Mouse (Mus musculus) midbrain, embryonic 16.5 days (tissue): ENCODE results near the gene Mtus2. TPM values are rescaled to one million over a fixed set of nuclear protein-coding genes. Genes with fewer than 3 reads are reported as not detected.

Experiments used
- ATAC-seq: fragments of 200-750 bp; cut with Nextera tagmentation; 2 replicates; pipeline ENCODE4 v1.8.0; 2017; ENCODE audit warnings: moderate TSS enrichment
- H3K27ac ChIP-seq: fragments of 300-500 bp; sonication (generic); 2 replicates; pipeline ENCODE4 v1.5.1; 2014; ENCODE audit warnings: mild to moderate bottlenecking, low read length, mixed read lengths
- H3K27me3 ChIP-seq: fragments of 300-500 bp; sonication (generic); 2 replicates; pipeline ENCODE4 v1.6.1; 2014; ENCODE audit warnings: low read depth, low read length, mixed read lengths; ENCODE audit not compliant: control insufficient read depth, insufficient read depth
- H3K36me3 ChIP-seq: fragments of 300-500 bp; sonication (generic); 2 replicates; pipeline ENCODE4 v1.6.1; 2014; ENCODE audit warnings: mild to moderate bottlenecking, low read length, moderate library complexity, mixed read lengths; ENCODE audit not compliant: control insufficient read depth, insufficient read depth
- H3K4me1 ChIP-seq: fragments of 300-500 bp; sonication (generic); 2 replicates; pipeline ENCODE4 v1.6.1; 2014; ENCODE audit warnings: mild to moderate bottlenecking, low read length, mixed read lengths; ENCODE audit not compliant: control insufficient read depth, insufficient read depth
- H3K4me2 ChIP-seq: fragments of 300-500 bp; sonication (generic); 2 replicates; pipeline ENCODE4 v1.6.1; 2014; ENCODE audit warnings: mild to moderate bottlenecking, low read length, mixed read lengths
- H3K4me3 ChIP-seq: fragments of 300-500 bp; sonication (generic); 2 replicates; pipeline ENCODE4 v1.5.1; 2014; ENCODE audit warnings: low read depth, mild to moderate bottlenecking, low read length, moderate library complexity, mixed read lengths
- H3K9ac ChIP-seq: fragments of 300-500 bp; sonication (generic); 2 replicates; pipeline ENCODE4 v1.6.1; 2014; ENCODE audit warnings: low read depth, low read length, mixed read lengths
- H3K9me3 ChIP-seq: fragments of 300-500 bp; sonication (generic); replicated peaks from 2 replicates; pipeline ENCODE4 v1.6.1; 2014; ENCODE audit warnings: mild to moderate bottlenecking, low read length, mixed read lengths; ENCODE audit not compliant: control insufficient read depth, poor library complexity, severe bottlenecking
- WGBS: fragments of 180-500 bp; shearing (Covaris S2); extraction: QIAGEN DNeasy Blood & Tissue Kit; methylation state at CpG from one replicate; pipeline ENCODE4 v1.1.7; 2014; 5-methylcytosine and 5-hydroxymethylcytosine counted together
- polyA plus RNA-seq: library from polyadenylated mRNA; unstranded; fragments of >200 nt; fragmentation: Nextera tagmentation; extraction: Ambion mirVana; gene quantifications from 2 replicates; pipeline ENCODE4 v1.2.1, GENCODE M21; 2015

Mtus2 gene
- polyA plus RNA-seq, 1 experiment from 2014 or later = 42.1 TPM

DNA sequence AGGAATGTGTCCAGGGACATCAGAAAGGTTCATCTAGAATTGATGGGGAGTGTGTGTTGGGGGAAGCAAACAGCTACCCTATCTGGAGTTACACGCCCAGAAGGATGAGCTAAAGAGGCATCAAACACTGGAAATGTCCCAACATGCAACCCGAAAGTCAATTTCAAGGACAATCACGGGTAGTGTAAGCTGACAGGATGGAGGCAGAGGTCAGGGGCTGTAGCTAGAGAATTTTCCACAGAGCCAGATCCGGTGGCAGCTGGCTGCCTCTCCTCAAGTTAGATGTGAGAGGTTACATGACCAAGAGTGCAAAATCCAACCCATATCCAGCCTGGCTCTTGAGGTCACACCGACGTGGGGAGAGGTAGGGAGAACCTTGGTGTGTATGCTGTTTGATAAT, 315.7 kb downstream of the Mtus2 start:
- no peak overlapping the region for H3K4me3 ChIP-seq
- H3K4me2 ChIP-seq = no peak overlapping the region
- no peaks in the 10 kb centered on the region; the same call in 1 of the 2 replicates for H3K36me3 ChIP-seq
- peaks cover 2% of the 10 kb centered on the region; the same call in 1 of the 2 replicates for H3K4me1 ChIP-seq
- H3K9ac ChIP-seq = no peak overlapping the region
- H3K27ac ChIP-seq = no peak overlapping the region
- no peaks in the 10 kb centered on the region for H3K9me3 ChIP-seq
- H3K27me3 ChIP-seq = no peaks in the 10 kb centered on the region
- no peak for ATAC-seq
- WGBS = 91% methylated on average over 6 of the region's 6 CpGs

- ATAC-seq = no peak
- WGBS = 83% methylated on average over 8 of the region's 8 CpGs
- no peaks in the 10 kb centered on the region for H3K27me3 ChIP-seq
- H3K4me3 ChIP-seq = no peak overlapping the region
- no peak overlapping the region for H3K27ac ChIP-seq
- peaks cover 6% of the 10 kb centered on the region for H3K36me3 ChIP-seq
- no peak overlapping the region for H3K9ac ChIP-seq
- no peak overlapping the region for H3K4me2 ChIP-seq
- H3K9me3 ChIP-seq = no peaks in the 10 kb centered on the region
- no peaks in the 10 kb centered on the region for H3K4me1 ChIP-seq
Observed at GRCm38 (mm10) chr5:148278233-148278632, 321.1 kb downstream of the Mtus2 start.

DNA sequence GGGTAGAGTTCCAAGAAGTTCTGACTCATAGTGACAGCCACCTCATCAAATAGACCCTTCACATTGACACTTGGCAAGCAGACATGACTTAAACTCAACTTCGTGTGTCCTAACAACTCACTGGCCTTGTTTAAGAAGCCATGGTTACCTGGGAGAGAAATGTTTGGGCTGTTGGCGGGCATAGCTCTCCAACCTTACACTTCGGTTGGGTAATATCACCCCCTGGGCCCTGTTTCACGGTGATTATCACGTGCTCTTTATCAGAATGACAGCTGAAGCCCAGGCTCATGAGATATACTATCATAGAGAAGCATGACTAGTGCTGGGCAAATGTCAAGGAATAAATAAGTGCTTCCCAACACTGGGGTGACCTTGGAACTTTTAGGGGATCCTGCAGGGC, 323.2 kb downstream of the Mtus2 start:
- ATAC-seq = no peak
- no peak overlapping the region for H3K27ac ChIP-seq
- no peaks in the 10 kb centered on the region; the same call in 1 of the 2 replicates for H3K4me1 ChIP-seq
- H3K9ac ChIP-seq = no peak overlapping the region
- H3K9me3 ChIP-seq = no peaks in the 10 kb centered on the region
- peaks cover 6% of the 10 kb centered on the region; the same call in 1 of the 2 replicates for H3K36me3 ChIP-seq
- WGBS = 85% methylated on average over 5 of the region's 5 CpGs
- no peak overlapping the region for H3K4me3 ChIP-seq
- no peaks in the 10 kb centered on the region for H3K27me3 ChIP-seq
- H3K4me2 ChIP-seq = no peak overlapping the region

DNA sequence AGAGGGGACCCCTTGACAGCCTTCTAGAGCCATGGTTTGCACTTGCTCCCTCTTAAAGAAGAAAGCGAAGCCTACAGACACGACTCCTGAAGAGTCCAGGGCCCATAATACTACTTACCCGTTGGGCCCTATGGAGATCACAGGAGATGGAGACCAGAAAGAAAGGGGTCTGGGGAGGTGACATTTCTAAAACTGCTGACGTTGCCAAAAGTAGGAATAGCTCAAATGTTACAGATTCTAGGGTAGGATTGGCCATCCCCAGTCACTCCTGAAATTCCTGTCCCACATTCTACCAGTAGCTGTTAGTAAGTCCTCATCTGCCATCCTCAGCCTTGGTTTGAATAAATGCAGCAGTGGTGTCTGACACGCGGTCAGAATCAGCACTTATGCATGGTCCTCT, 325.0 kb downstream of the Mtus2 start:
- no peaks in the 10 kb centered on the region; the same call in 1 of the 2 replicates for H3K4me1 ChIP-seq
- no peaks in the 10 kb centered on the region for H3K9me3 ChIP-seq
- no peak for ATAC-seq
- peaks cover 6% of the 10 kb centered on the region; the same call in 1 of the 2 replicates for H3K36me3 ChIP-seq
- WGBS = 86% methylated on average over 6 of the region's 6 CpGs
- H3K4me2 ChIP-seq = no peak overlapping the region
- H3K4me3 ChIP-seq = no peak overlapping the region
- H3K27ac ChIP-seq = no peak overlapping the region
- H3K9ac ChIP-seq = no peak overlapping the region
- H3K27me3 ChIP-seq = no peaks in the 10 kb centered on the region

DNA sequence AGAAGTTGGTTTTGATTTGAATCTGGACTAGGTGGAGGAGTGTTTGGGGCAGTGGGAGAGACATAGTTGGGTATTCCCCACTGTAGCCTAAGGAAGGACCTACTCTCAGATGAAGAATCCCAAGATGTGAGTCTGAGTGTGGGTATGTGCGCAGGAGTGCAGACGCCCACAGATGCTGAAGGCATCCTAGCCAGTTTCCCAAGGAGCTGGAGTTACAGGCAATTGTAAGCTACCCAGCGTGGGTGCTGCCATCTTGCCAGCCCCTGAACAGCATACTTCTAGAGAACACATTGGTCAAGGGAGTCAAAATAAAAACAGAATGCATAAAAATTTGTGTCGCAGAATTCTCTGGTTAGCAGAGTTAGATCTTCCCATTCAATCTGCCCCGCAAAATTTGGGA, 325.5 kb downstream of the Mtus2 start:
- H3K4me1 ChIP-seq = no peaks in the 10 kb centered on the region; the same call in 1 of the 2 replicates
- no peak overlapping the region for H3K4me3 ChIP-seq
- H3K4me2 ChIP-seq = no peak overlapping the region
- H3K27ac ChIP-seq = no peak overlapping the region
- H3K36me3 ChIP-seq = peaks cover 6% of the 10 kb centered on the region; the same call in 1 of the 2 replicates
- WGBS = 95% methylated on average over 5 of the region's 5 CpGs
- no peaks in the 10 kb centered on the region for H3K27me3 ChIP-seq
- no peaks in the 10 kb centered on the region for H3K9me3 ChIP-seq
- no peak overlapping the region for H3K9ac ChIP-seq
- ATAC-seq = no peak

DNA sequence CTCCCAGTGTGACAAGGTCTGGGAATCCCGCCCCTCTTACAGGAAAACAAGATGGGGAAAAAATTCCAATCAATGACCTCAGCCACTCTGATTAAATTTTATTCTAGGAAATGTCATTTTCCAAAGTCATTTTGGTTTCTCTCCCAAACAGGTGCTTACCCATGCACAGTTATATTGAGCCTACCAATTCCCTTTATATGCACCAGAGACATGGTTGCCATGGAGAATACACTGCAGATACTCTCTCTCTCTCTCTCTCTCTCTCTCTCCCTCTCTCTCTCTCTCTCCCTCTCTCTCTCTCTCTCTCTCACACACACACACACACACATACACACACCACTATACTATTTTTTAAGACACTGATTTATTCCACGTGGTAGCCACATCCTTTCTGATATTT, 326.1 kb downstream of the Mtus2 start:
- no peaks in the 10 kb centered on the region for H3K27me3 ChIP-seq
- H3K4me2 ChIP-seq = no peak overlapping the region
- ATAC-seq = no peak
- no peaks in the 10 kb centered on the region for H3K9me3 ChIP-seq
- H3K9ac ChIP-seq = no peak overlapping the region
- H3K27ac ChIP-seq = no peak overlapping the region
- H3K36me3 ChIP-seq = peaks cover 5% of the 10 kb centered on the region; the same call in 1 of the 2 replicates
- H3K4me3 ChIP-seq = no peak overlapping the region
- WGBS = 70% methylated on average over 2 of the region's 2 CpGs
- no peaks in the 10 kb centered on the region; the same call in 1 of the 2 replicates for H3K4me1 ChIP-seq

DNA sequence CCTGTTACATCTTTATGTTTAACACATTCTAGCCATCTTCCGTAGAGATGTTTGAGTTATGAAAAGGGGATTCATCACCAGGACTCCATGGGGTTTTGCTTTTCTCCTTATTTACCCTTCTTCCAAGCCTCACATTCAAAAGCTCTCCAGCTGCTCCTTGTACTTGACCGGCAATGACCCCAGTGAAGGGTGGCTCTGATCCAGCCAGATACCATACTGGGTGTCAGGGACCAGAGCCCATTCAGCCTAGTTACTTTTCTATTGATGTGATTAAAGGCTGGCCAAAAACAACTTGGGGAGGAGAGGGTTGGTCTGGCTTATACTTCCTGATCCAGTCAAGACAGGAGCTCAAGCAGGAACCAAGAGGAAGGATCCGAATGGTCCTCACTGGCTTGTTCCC, 326.5 kb downstream of the Mtus2 start:
- 76% methylated on average over 3 of the region's 3 CpGs for WGBS
- Histone ChIP-seq H3K9ac (no peak overlapping the region), H3K4me3 (no peak overlapping the region), H3K27me3 (no peaks in the 10 kb centered on the region), H3K9me3 (no peaks in the 10 kb centered on the region), H3K36me3 (peaks cover under 1% of the 10 kb centered on the region; the same call in 1 of the 2 replicates), H3K4me2 (no peak overlapping the region), H3K27ac (no peak overlapping the region), H3K4me1 (no peaks in the 10 kb centered on the region; the same call in 1 of the 2 replicates)
- ATAC-seq = no peak

DNA sequence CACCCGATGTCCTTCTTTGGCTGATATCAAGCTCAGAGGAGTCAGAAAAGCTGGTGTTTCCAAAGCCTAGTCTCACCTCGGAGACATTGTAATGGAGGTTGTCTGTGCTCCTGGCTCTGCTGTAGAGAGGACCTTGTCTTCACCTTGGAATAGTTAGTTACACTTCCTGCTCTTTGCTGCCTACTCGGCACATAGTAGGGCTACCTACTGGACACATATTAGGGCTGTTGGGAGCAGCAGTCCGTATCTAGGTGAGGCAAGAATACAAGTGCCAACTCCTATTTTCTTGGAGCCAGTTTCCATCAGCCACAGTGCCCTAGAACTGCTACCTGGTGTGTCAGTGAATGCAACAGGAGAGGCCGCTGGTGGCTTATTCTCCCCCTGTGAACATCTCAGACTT, 330.4 kb downstream of the Mtus2 start:
- no peak overlapping the region for H3K4me3 ChIP-seq
- no peaks in the 10 kb centered on the region for H3K9me3 ChIP-seq
- no peak for ATAC-seq
- no peak overlapping the region for H3K27ac ChIP-seq
- WGBS = 98% methylated on average over 5 of the region's 5 CpGs
- H3K4me1 ChIP-seq = no peaks in the 10 kb centered on the region; the same call in 1 of the 2 replicates
- no peak overlapping the region for H3K4me2 ChIP-seq
- H3K36me3 ChIP-seq = peaks cover 18% of the 10 kb centered on the region; the same call in 1 of the 2 replicates
- no peaks in the 10 kb centered on the region for H3K27me3 ChIP-seq
- H3K9ac ChIP-seq = no peak overlapping the region

DNA sequence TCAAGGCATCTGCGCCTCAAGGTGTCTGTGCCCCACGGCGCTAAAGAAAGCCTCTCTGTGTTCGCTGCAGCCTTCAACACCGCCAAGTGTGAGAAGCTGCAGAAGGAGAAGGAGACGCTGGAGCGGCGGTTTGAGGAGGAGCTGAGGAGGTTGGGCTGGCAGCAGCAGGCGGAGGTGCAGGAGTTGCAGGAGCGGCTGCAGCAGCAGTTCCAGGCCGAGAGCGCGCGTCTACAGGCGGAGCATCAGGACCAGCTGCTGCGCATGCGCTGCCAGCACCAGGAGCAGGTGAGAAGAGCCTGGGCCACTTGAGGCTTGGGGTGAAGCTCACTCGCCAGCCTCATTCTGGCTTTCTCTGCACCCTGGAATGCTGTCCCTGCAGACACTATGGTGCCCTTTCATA, 331.7 kb downstream of the Mtus2 start:
- H3K4me3 ChIP-seq = no peak overlapping the region
- no peak overlapping the region for H3K4me2 ChIP-seq
- no peak overlapping the region for H3K27ac ChIP-seq
- H3K9ac ChIP-seq = no peak overlapping the region
- no peaks in the 10 kb centered on the region for H3K27me3 ChIP-seq
- H3K9me3 ChIP-seq = no peaks in the 10 kb centered on the region
- no peaks in the 10 kb centered on the region; the same call in 1 of the 2 replicates for H3K4me1 ChIP-seq
- ATAC-seq = no peak
- 82% methylated on average over 18 of the region's 18 CpGs for WGBS
- H3K36me3 ChIP-seq = peaks cover 22% of the 10 kb centered on the region
